Mouse (Mus musculus): Measurements from ENCODE around the gene Sik3.

Sik3 gene

DNA sequence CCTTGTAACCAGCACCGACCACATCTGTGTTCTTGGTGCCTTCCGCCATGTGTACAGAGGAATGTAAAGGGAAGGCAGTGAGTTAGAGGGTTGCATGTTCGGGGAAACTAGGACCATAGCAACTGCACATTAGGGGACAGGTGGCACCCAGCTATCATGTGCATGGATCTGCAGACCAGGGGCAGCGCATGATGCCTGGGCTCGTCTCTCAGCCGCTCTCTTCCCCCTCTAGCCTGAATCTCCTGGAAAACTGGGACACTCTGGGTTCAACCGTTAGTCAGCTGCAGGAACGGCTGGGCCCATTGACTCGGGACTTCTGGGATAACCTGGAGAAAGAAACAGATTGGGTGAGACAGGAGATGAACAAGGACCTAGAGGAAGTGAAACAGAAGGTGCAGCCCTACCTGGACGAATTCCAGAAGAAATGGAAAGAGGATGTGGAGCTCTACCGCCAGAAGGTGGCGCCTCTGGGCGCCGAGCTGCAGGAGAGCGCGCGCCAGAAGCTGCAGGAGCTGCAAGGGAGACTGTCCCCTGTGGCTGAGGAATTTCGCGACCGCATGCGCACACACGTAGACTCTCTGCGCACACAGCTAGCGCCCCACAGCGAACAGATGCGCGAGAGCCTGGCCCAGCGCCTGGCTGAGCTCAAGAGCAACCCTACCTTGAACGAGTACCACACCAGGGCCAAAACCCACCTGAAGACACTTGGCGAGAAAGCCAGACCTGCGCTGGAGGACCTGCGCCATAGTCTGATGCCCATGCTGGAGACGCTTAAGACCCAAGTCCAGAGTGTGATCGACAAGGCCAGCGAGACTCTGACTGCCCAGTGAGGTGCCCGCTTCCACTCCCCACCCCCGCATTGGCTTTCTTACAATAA, 217.2 kb downstream of the Sik3 start:
- DNase-seq (ENCODE audit: low read depth) = peak; percentile 67

DNA sequence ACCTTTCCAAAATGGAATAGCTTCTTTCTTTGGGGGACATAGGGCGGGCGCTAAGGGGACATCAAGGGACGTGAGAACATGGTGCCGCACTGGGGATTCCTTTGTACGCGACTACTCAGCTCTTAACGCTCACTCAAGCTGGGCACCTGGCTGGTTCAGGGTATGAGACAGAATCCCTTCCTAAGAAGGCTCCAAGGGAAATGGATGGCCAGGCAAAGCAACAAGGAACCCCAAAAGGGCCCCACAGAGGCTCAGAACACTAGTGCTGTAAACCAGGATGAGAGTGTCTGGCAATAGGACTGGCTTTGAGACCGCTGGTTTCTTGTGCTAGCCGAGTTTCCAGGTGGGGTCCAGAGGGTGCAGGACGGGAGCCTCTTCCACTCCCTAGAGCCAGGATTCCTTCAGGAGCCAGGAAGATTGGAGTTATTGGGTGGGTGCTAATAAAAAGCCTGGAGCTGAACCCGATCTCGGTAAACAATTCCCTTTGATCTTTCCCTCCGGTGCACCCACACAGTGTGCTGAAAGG, 217.9 kb downstream of the Sik3 start:
- DNase-seq (ENCODE audit: low read depth) = no peak

GRCm38 (mm10) chr9:46235196-46235595, 222.6 kb downstream of the Sik3 start:
- DNase-seq (ENCODE audit: low read depth) = no peak

- no peak for DNase-seq (ENCODE audit: low read depth)
These were observed 222.8 kb downstream of the Sik3 start, which contains the start of gene Apoc3 for GRCm38 (mm10) chr9:46235596-46235648. TSS of gene Apoc3 (minus strand) at chr9:46235636.

- DNase-seq (ENCODE audit: low read depth) = no peak
These were observed 223.0 kb downstream of the Sik3 start for GRCm38 (mm10) chr9:46235649-46236048.

DNA sequence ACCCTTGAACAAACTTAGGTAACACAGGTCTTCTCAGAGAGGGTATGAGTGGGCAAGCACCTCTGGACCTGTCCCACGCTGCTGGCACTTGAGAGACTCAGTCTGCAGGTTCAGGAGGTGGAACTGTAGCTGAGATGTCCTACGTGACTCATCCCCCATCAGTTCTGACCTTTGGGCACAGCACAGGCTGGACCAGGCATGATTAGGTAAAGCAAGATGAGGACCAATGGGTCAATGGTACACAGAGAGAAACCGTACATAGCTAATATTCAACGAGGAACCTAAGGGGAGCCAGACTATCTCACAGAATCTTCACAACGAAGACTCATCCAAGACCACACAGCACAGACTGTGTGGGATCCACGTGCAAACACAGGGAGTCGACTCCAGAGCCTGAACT, 226.2 kb downstream of the Sik3 start:
- DNase-seq (ENCODE audit: low read depth) = no peak

DNA sequence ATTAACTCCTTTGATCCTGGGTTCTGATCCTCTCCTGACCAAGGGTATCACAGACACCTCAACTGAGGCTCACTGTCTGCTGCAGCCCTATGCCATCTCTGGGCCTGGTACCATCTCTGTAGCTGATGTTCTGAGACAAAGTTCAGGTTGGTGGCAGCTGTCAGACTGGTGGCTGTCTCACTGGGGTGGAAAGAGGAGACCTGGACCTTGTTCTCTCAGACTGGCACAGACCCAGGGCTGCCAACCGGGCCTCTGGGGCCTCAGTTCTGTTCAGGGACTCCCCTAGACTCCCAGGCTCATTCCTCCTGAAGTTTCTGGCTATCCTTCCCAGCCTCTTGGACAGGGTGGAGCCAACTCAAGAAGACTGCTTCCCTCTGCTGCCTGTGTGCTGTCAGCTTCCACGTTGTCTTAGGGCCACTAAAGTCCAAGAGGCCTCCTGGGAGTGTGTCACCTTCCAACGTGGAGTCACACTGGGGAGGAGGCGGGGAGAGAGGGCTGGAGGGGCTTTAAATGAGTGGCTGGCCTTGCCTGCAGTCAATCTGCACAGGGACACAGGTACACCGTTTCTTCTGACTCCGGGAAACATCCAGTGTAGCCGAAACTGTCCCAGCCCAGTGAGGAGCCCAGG, 228.0 kb downstream of the Sik3 start, which contains the start of gene Apoa4:
Gene Apoa4 (plus strand): TSS at position 171 of the 628 bp plus-strand sequence.
- DNase-seq (ENCODE audit: low read depth) = no peak

GRCm38 (mm10) chr9:46241818-46242217, 229.2 kb downstream of the Sik3 start:
- DNase-seq (ENCODE audit: low read depth) = no peak

DNA sequence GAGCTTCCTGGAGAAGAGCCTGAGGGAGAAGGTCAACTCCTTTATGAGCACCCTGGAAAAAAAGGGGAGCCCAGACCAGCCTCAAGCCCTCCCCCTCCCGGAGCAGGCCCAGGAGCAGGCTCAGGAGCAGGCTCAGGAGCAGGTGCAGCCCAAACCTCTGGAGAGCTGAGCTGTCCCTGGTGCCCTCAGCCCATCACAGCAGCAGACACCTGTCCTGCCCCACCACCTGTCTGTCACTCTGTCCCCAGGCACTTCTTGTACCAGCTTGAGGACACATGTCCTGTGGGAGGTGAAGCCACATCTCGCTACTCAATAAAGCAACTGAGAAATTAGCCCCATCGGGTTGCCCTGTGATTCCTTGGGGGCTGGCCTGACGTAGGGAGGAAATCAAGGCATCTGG, 230.5 kb downstream of the Sik3 start:
- no peak for DNase-seq (ENCODE audit: low read depth)

GRCm38 (mm10) chr9:46243584-46243983, 231.0 kb downstream of the Sik3 start:
- no peak for DNase-seq (ENCODE audit: low read depth)

DNA sequence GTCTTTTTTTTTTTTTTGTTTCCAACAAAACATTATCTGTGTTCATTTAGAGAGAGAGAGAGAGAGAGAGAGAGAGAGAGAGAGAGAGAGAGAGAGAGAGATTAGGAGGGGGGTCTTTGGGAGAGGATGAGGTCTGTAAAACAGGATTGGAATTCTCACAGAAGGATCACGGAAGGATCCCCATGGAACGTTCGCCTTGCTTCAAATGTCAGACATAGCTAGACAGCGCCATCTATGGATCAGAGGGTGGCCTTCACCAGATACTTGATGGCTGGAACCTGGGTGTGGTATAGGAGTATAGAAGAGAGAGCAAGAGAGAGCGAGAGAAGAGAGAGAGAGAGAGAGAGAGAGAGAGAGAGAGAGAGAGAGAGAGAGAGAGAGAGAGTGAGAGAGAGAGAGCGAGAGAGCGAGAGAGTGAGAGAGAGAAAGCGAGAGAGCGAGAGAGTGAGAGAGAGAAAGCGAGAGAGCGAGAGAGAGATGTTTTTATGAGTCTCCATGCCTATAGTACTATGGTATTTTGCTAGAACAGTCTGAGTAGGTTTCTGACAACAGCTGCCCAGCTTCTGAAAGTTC, 234.2 kb downstream of the Sik3 start:
- peak; percentile 75 for DNase-seq (ENCODE audit: low read depth)

DNA sequence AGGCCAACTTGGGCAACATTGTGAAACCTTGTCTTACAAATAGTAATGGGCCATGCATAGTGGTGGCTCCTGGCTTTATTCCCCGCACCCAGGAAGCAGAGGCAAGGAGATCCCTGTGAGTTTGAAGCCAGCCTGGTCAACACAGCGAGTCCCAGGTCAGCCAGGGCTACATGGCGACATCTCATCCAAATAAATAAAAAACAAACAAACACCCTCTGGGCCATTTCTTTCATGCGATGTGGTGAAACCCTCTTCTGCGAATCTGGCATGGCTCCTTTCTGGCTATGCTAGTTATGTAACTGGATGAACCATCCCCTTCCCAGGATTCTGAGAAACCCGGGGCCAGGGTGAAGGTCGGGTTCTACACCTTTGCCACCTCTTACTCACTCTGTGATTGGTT, 243.6 kb downstream of the Sik3 start:
- no peak for DNase-seq (ENCODE audit: low read depth)

DNA sequence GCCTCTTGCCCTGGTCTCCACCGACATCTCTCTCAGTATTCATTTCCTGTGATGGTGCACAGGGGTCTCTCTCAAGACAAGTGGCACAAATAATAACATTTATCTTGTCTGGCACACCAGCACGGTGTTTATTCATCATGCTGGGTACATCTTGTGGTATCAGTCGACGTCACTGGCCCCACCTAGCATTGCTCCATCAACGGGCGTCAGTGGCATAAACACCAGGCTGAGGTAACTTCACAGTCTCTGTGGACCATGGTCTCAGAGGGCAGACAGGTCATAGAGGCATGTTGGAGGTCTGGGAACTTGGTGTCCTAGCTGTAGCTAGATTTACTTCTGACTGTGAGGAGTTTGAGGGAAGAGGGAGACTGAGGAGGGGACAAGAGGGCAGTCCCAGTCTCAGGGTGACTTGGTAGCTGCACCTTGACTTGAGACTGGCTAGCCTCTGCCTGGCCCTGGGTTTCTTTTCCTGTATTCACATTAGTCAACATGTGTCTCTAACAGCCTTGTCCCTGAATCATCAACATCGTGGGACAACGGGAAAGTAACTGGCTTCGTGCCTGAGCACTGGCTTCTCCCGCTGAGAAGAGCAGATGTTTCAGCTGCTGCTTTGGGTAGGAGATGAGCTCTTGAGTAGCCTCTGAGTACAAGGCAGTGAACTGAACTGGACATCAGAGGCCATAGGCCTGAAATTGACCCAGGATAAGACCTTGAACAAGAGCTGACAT, 244.2 kb downstream of the Sik3 start:
- DNase-seq (ENCODE audit: low read depth) = no peak

- DNase-seq (ENCODE audit: low read depth) = no peak
These were observed 244.9 kb downstream of the Sik3 start for GRCm38 (mm10) chr9:46257546-46257945.

GRCm38 (mm10) chr9:46259111-46259510, 246.5 kb downstream of the Sik3 start:
- no peak for DNase-seq (ENCODE audit: low read depth)

- no peak for DNase-seq (ENCODE audit: low read depth)
These were observed 248.5 kb downstream of the Sik3 start for GRCm38 (mm10) chr9:46261131-46261530.

DNA sequence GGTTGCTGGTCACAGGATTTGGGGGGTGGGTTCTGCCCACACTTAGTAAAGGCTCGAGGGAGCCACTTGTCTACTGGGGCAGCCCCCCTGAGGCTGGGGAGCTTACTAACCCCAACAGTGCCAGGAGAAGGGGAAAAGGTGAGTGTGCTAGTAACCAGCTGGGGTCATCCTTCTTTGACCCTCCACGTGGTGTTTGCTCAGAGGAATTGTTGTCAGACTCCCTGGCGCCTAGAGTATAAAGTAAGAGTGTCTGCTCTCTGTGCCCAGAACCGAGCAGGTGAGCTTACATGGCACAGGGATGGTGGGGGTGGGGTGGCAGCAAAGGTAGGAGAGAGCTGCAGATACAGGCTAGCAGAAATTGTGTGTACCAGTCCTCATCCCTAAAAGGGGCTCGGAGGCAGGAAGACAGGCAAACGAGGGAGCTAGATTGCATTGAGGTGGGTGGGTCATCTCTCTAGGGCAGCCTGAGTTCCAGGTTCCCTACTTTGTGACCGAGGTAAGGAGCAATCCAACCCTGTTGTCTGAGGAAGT, 255.8 kb downstream of the Sik3 start, which contains the start of gene Apoa5:
Gene Apoa5 (plus strand): TSS at position 291 of the 531 bp plus-strand sequence.
- DNase-seq (ENCODE audit: low read depth) = no peak

GRCm38 (mm10) chr9:46269125-46269524, 256.5 kb downstream of the Sik3 start:
- no peak for DNase-seq (ENCODE audit: low read depth)

- DNase-seq (ENCODE audit: low read depth) = no peak
These were observed 258.2 kb downstream of the Sik3 start for GRCm38 (mm10) chr9:46270782-46271181.

- DNase-seq (ENCODE audit: low read depth) = peak; percentile 78
These were observed 259.4 kb downstream of the Sik3 start for GRCm38 (mm10) chr9:46272070-46272469.

DNA sequence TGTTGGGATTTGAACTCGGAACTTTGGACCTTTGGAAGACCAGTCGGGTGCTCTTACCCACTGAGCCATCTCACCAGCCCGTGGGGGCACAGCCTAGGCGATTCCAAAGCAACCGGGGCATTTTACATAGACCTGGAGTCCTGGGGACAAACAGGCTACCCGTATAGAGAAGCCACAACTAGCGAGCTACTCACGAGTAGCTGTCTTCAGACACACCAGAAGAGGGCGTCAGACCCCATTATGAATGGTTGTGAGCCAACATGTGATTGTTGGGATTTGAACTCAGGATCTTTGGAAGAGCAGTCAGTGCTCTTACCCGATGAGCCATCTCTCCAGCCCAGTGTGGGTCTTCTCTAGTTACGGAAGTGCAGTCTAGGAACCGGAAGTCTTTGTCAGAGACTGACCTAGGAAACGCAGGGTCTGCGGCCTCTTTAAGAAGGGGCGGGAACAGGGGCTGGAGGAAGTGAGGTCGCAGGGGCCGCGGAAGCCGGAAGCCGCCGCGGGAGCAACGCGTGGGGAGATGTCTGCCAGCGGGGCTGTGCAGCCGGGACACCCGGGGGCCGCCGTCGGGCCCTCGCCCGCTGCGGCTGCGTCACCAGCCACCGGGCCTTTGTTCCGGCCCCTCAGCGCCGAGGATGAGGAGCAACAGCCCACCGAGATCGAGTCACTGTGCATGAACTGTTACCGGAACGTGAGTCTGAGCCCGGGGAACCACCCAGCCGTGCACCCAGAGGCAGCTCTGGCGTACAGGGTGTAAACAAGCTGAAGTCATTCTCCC, 260.2 kb downstream of the Sik3 start, which contains the start of gene Zpr1:
Gene Zpr1 (plus strand): TSS at position 388 of the 778 bp plus-strand sequence.
- DNase-seq (ENCODE audit: low read depth) = peak; percentile 92

All from naive thymus-derived CD4-positive, alpha-beta T cell, adult 2 months (primary cell).